Mouse (Mus musculus) megakaryocyte, embryonic 14.5 days (primary cell): ENCODE measurements at regions not wholly inside any gene's neighbourhood (a gene's known extent, or its start where the extent isn't known, plus 50 kb on each side); places are given as distances from the start of the nearest gene placed in this dataset.

Experiments used
- FLI1 ChIP-seq: IDR thresholded peaks from 2 replicates; pipeline ENCODE4 v1.6.1; 2012; ENCODE audit warnings: low read length, inconsistent platforms, mixed read lengths
- GATA1 ChIP-seq: IDR thresholded peaks from 3 replicates; pipeline ENCODE4 v1.6.1; 2012; ENCODE audit warnings: mixed read lengths, low read length, inconsistent platforms, borderline replicate concordance

- TF ChIP-seq GATA1, result no peak
- no peak for TF ChIP-seq FLI1
These were observed 254.8 kb upstream of the Rnf32 start for GRCm38 (mm10) chr5:28940972-28941371.
